8 mouse cellular contexts compared by ENCODE assay signal in the genomic region with DNA sequence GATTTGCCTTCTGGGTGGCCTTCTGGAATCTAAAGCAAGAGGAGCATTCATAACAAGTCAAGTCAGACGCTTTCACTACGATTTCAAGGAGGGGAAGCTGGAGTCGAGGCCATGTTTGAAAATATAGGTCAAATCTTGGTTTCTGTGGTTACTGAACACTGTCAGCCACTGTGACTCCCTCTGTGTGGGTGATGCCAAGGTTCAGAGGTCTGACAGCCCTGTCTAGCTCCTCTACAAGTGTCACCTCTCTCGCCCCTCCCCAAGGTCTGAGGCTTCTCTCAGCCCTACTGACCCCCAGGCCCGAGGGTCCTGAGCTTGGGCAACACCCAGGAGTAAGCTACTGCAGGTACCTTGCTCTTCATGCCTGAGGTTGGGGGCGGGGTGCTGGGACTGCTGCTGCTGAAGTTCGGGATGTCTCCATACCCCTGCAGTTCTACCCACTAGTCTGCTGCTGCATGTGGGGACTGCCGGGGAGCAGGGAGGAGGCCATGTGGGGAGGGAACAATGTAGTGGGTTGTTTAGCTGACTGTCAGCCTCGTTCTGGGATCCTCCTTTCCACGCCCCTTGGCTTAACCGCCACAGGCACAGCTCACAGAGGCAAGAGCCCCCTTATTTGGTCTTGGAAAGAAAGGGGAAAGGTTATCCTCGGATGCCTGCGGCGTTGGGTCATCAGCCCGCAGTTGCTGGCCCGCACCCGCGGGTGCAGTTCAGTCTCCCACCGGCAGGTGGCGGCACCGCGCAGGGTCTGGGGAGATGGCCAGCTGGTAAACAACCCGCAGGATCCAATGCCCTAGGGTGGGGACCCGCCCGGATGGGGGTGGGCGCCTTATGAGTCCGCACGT. TPM values are rescaled to one million over a fixed set of nuclear protein-coding genes. Genes with fewer than 3 reads are reported as not detected.
DNase-seq lines count a peak whose midpoint lies in the region; ATAC-seq and TF ChIP-seq lines count a peak whose summit lies in the region.

No protein-coding gene starts in this region.

- peaks cover 6% of the 10 kb centered on the region for H3K4me1 ChIP-seq in hindbrain, embryonic 16.5 days (ENCODE audit: control insufficient read depth, insufficient read depth, low read depth, low read length)

- 17% methylated on average over 28 of the region's 28 CpGs for WGBS in hindbrain, embryonic 16.5 days

- peak; percentile 86 for ATAC-seq in hindbrain, embryonic 16.5 days

- peak overlapping the region; percentile 70 for H3K4me2 ChIP-seq in hindbrain, embryonic 16.5 days (ENCODE audit: low read length)

- H3K9ac ChIP-seq in hindbrain, embryonic 16.5 days (ENCODE audit: low read depth, low read length) = peak overlapping the region; percentile 59

- no peak; the same call in 1 of the 2 replicates for TF ChIP-seq CTCF in gastrocnemius, adult 2 months (IDR thresholded peaks at IDR 0.05)

- no peaks in the 10 kb centered on the region for H3K27me3 ChIP-seq in hindbrain, embryonic 16.5 days (replicated peaks; ENCODE audit: control insufficient read depth, insufficient read depth, low read length)

- H3K9me3 ChIP-seq in hindbrain, embryonic 16.5 days (ENCODE audit: control insufficient read depth, low read length) = no peaks in the 10 kb centered on the region

- peak overlapping the region; percentile 67 for H3K4me3 ChIP-seq in gastrocnemius, adult 2 months
- H3K4me3 ChIP-seq in hindbrain, embryonic 16.5 days (ENCODE audit: low read length) = peak overlapping the region; percentile 45

- peak overlapping the region; percentile 69 for H3K27ac ChIP-seq in gastrocnemius, adult 2 months
- H3K27ac ChIP-seq in hindbrain, embryonic 16.5 days (ENCODE audit: low read depth, low read length) = no peak overlapping the region

- intact Hi-C loops in gastrocnemius, adult 2 months (cut with DNase I) = loop anchor here (2.0 to 5.0 kb wide), 3 partner anchors 160 to 554 kb away; no protein-coding TSS in a partner anchor

- peak; percentile 86 for DNase-seq in ZHBTc4 (ENCODE audit: low read depth, low spot score)
- DNase-seq in cerebellum, postnatal 4 days (ENCODE audit: low spot score in 2 of 2) = peak; percentile 82 to 94
- peak; percentile 89 for DNase-seq in gastrocnemius, adult 2 months
- peak; percentile 42 for DNase-seq in left cerebral cortex, adult 11 months (ENCODE audit: low spot score)
- peak; percentile 82 for DNase-seq in lung, postnatal 36 days
- peak; percentile 92 for DNase-seq in retina, postnatal 1 day
- peak; percentile 83 to 95 for DNase-seq in urinary bladder, adult 18-20 months (ENCODE audit: low spot score in 2 of 2)

- no peaks in the 10 kb centered on the region for H3K36me3 ChIP-seq in hindbrain, embryonic 16.5 days (ENCODE audit: control insufficient read depth, insufficient read depth, low read length)

RNA-seq across cellular contexts. Expression of a gene that starts 43.7 kb away (rescaled TPM):
- total RNA-seq in gastrocnemius, adult 2 months (2021) = 100 to 1,000 TPM; 235 to 336 TPM
- 6.0 and 7.1 TPM in 2 replicates for polyA plus RNA-seq in hindbrain, embryonic 16.5 days (2015; fragmentation: Nextera tagmentation; extraction: Ambion mirVana)

Comparison
In these comparisons a context has a peak if more than half of its experiments do, and no peak if none do; other contexts are left out.
1. DNase-seq: peak in every context shown above with its lines; median percentile 92 in retina, postnatal 1 day; 89 in gastrocnemius, adult 2 months; 89 in urinary bladder, adult 18-20 months; 88 in cerebellum, postnatal 4 days; 86 in ZHBTc4; 82 in lung, postnatal 36 days; 42 in left cerebral cortex, adult 11 months.